Mouse (Mus musculus): ENCODE data around the gene B430306N03Rik.

DNA sequence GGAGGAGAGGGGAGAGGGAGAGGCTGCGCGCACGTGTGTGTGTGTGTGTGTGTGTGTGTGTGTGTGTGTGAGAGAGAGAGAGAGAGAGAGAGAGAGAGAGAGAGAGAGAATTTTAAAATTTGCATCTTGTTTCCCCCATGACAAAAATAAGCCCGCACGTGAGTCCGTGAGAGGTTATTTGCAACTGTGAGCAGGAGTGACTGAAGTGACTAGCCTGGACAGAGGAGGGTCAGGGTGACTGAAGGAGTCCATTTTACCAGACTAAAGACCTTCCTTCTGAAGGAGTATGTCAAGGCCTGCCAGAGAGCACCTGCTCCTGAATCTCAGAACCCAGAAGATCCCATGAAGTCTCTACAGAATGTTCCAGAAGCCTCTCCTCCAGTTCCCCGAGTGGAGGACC is 16.2 kb upstream of the B430306N03Rik start:
- no peak for TF ChIP-seq CTCF (IDR thresholded peaks at IDR 0.05; ENCODE audit: borderline replicate concordance, control insufficient read depth, extremely low read depth, insufficient read depth, low read length, poor library complexity)
- no peak for TF ChIP-seq POLR2A (IDR thresholded peaks at IDR 0.05; ENCODE audit: control insufficient read depth, extremely low read depth, insufficient read depth, low read length, poor library complexity)

Measured in thymus, adult 2 months (tissue).